Mouse (Mus musculus) neural tube, embryonic 15.5 days (tissue): ENCODE measurements at regions not wholly inside any gene's neighbourhood (a gene's known extent, or its start where the extent isn't known, plus 50 kb on each side); places are given as distances from the start of the nearest gene placed in this dataset.

Experiments
- ATAC-seq: fragments of 200-750 bp; cut with Nextera tagmentation; 2 replicates; pipeline ENCODE4 v1.8.0; 2017; ENCODE audit warnings: mild to moderate bottlenecking, moderate TSS enrichment, moderate library complexity; ENCODE audit not compliant: low FRiP score
- H3K27ac ChIP-seq: fragments of 300-500 bp; sonication (generic); replicated peaks from 2 replicates; pipeline ENCODE4 v1.5.1; 2015; ENCODE audit warnings: mild to moderate bottlenecking, inconsistent platforms
- H3K27me3 ChIP-seq: fragments of 300-500 bp; sonication (generic); replicated peaks from 2 replicates; pipeline ENCODE4 v1.6.1; 2015; ENCODE audit warnings: inconsistent platforms
- H3K36me3 ChIP-seq: fragments of 300-500 bp; sonication (generic); 2 replicates; pipeline ENCODE4 v1.6.1; 2015; ENCODE audit warnings: inconsistent platforms
- H3K4me1 ChIP-seq: fragments of 300-500 bp; sonication (generic); 2 replicates; pipeline ENCODE4 v1.6.1; 2015; ENCODE audit warnings: inconsistent platforms
- H3K4me2 ChIP-seq: fragments of 300-500 bp; sonication (generic); 2 replicates; pipeline ENCODE4 v1.6.1; 2015; ENCODE audit warnings: inconsistent platforms, mild to moderate bottlenecking, moderate library complexity
- H3K4me3 ChIP-seq: fragments of 300-500 bp; sonication (generic); replicated peaks from 2 replicates; pipeline ENCODE4 v1.5.1; 2015; ENCODE audit warnings: mild to moderate bottlenecking, inconsistent platforms
- H3K9ac ChIP-seq: fragments of 300-500 bp; sonication (generic); replicated peaks from 2 replicates; pipeline ENCODE4 v1.6.1; 2015; ENCODE audit warnings: mild to moderate bottlenecking, inconsistent platforms
- H3K9me3 ChIP-seq: fragments of 300-500 bp; sonication (generic); replicated peaks from 2 replicates; pipeline ENCODE4 v1.6.1; 2016; ENCODE audit warnings: inconsistent platforms
- WGBS: fragments of 180-500 bp; shearing (Covaris S2); methylation state at CpG from one replicate; pipeline ENCODE4 v1.1.7; 2015; ENCODE audit warnings: mixed read lengths; 5-methylcytosine and 5-hydroxymethylcytosine counted together

DNA sequence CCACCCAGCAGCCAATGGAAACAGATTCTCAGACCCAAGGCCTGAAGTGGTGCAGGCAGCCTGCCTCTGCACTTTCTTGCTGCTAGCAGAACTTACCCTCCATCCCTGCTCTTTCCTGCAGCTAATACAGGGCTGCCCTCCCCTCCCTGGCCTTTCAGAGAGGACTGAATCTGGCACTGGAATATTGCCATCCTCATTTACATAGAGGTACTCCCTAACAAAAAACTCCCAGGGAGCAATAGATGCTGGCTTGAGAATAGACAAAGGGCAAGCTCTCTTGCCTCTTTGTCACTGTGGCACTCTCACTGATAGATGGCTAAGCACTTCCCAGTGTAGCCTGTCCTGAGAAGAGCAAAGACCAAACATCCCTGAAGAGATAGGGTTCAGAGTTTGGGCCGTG, 1088.0 kb downstream of the D3Ertd751e start:
- Histone ChIP-seq H3K9me3 (no peaks in the 10 kb centered on the region), H3K9ac (no peak overlapping the region), H3K27me3 (no peaks in the 10 kb centered on the region), H3K4me2 (no peak overlapping the region), H3K4me1 (no peaks in the 10 kb centered on the region), H3K27ac (no peak overlapping the region), H3K4me3 (no peak overlapping the region), H3K36me3 (no peaks in the 10 kb centered on the region)
- ATAC-seq, result peak; percentile 70
- 8% methylated on average over 1 of the region's 1 CpGs for WGBS

GRCm38 (mm10) chr3:42867370-42867769, 1125.0 kb downstream of the D3Ertd751e start:
- no peaks in the 10 kb centered on the region for H3K4me1 ChIP-seq
- H3K27ac ChIP-seq, result no peak overlapping the region
- no peak for ATAC-seq
- H3K9me3 ChIP-seq, result no peaks in the 10 kb centered on the region
- no peak overlapping the region for H3K9ac ChIP-seq
- no peaks in the 10 kb centered on the region for H3K27me3 ChIP-seq
- H3K4me2 ChIP-seq, result no peak overlapping the region
- H3K36me3 ChIP-seq, result no peaks in the 10 kb centered on the region
- no peak overlapping the region for H3K4me3 ChIP-seq
- 87% methylated on average over 1 of the region's 1 CpGs for WGBS

GRCm38 (mm10) chr3:42878972-42879371, 1136.6 kb downstream of the D3Ertd751e start:
- Histone ChIP-seq H3K27me3 (no peaks in the 10 kb centered on the region), H3K27ac (no peak overlapping the region), H3K4me2 (no peak overlapping the region), H3K9me3 (0 out of 2 replicates have a peak, but pooled peaks cover 2% of the 10 kb centered on the region), H3K4me1 (no peaks in the 10 kb centered on the region), H3K36me3 (no peaks in the 10 kb centered on the region), H3K9ac (no peak overlapping the region), H3K4me3 (no peak overlapping the region)
- ATAC-seq, result no peak

GRCm38 (mm10) chr3:42884481-42884880, 1142.1 kb downstream of the D3Ertd751e start:
- Histone ChIP-seq H3K9me3 (0 out of 2 replicates have a peak, but pooled peaks cover 2% of the 10 kb centered on the region), H3K27ac (no peak overlapping the region), H3K4me3 (no peak overlapping the region), H3K9ac (no peak overlapping the region), H3K27me3 (no peaks in the 10 kb centered on the region), H3K4me2 (no peak overlapping the region), H3K4me1 (no peaks in the 10 kb centered on the region), H3K36me3 (no peaks in the 10 kb centered on the region)
- 42% methylated on average over 4 of the region's 4 CpGs for WGBS
- ATAC-seq, result no peak

DNA sequence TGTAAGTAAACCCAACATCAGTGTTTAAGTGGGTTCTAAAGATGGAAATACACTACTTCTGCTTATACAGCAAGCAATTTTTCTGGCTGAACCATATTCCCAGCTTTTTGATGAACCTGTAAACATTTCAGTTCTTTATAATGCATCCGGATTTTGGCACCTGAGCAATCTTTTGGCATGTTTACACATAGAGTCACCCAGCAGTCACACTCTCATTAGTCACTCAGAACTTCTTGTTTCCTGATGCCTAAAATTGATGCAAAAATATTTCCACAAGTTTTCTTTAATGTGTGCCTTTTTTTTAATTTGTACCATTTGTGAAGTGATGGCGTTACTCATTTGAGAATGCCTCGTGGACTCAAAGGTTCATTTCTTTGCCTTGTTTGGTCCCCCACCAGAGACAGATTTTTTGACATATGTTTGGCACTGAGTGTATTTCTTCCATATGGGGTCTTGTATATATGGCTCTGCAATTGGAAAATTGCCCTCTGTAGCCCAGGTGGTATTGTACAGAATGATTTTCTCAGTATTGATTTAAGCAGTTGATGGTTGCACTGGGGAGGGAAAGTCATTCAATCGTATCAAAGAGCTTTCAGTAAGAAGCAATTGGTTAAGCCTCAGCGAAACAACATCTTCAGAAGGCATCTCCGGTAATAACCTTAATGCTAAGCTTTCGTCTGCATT, 1149.7 kb downstream of the D3Ertd751e start:
- Histone ChIP-seq H3K27me3 (no peaks in the 10 kb centered on the region), H3K36me3 (no peaks in the 10 kb centered on the region), H3K4me2 (no peak overlapping the region), H3K27ac (no peak overlapping the region), H3K4me3 (no peak overlapping the region), H3K9me3 (no peaks in the 10 kb centered on the region), H3K9ac (no peak overlapping the region), H3K4me1 (no peaks in the 10 kb centered on the region)
- peak; percentile 53; the same call in 1 of the 2 replicates for ATAC-seq
- WGBS, result 51% methylated on average over 7 of the region's 7 CpGs

DNA sequence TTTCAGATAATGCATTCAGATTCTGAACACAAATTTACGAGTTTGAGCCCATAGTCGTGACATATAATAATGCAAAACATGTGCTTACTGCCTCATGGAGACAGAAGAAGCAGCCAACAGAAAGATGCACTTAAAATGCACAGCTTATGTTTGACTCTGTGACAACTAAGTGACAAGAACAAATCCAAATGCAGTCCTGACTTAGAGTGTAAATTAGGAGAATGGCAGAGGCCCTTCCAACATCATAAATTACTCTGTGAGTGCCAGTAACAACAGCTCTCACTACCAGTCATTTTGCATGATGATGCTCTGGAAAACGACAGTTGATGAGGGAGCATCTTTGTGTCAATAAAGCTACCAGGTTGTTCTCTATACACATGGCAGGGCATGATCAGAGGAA, 1153.4 kb downstream of the D3Ertd751e start:
- H3K4me1 ChIP-seq, result no peaks in the 10 kb centered on the region
- whole genome bisulfite sequencing, result 57% methylated on average over 3 of the region's 3 CpGs
- H3K36me3 ChIP-seq, result no peaks in the 10 kb centered on the region
- ATAC-seq, result no peak
- no peak overlapping the region for H3K9ac ChIP-seq
- no peak overlapping the region for H3K27ac ChIP-seq
- H3K4me3 ChIP-seq, result no peak overlapping the region
- no peak overlapping the region for H3K4me2 ChIP-seq
- H3K9me3 ChIP-seq, result no peaks in the 10 kb centered on the region
- no peaks in the 10 kb centered on the region for H3K27me3 ChIP-seq

DNA sequence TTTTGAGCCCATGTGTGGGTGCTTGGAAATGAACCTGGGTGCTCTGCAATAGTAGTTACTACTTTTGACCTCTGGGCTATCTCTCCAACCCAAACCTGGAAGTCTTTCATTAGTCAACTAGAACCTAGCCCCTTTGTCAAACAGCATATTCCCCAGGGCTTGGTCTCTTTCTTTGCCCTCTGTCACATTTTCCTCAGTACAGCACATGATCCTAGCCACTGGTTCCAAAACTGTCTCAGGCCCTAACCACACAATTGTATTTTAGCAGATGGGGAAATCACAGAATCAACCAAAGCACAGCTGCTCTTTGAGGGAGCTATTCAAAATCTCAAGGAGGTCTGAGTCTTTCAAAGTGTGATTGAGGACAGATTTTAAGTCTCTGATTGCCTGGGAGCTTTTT, 1155.5 kb downstream of the D3Ertd751e start:
- ATAC-seq, result no peak
- Histone ChIP-seq H3K9me3 (no peaks in the 10 kb centered on the region), H3K9ac (no peak overlapping the region), H3K4me2 (no peak overlapping the region), H3K4me1 (no peaks in the 10 kb centered on the region), H3K27ac (no peak overlapping the region), H3K27me3 (no peaks in the 10 kb centered on the region), H3K36me3 (no peaks in the 10 kb centered on the region), H3K4me3 (no peak overlapping the region)

DNA sequence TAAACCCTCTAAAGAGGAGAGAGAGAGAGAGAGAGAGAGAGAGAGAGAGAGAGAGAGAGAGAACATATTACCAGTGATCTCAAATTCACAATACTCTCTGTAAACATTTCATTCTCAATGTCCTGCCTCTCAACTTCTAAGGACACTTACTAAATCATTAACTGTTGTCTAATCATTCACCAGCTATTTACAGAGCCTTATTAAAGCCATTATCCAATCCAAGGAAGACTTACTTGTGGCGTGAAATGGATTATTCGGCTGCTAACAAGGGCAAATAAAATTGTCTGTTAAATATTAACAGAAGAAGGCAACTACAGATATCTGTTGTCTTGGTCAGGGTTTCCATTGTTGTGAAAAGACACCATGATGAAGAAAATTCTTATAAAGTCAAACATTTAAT, 1156.5 kb downstream of the D3Ertd751e start:
- no peaks in the 10 kb centered on the region for H3K4me1 ChIP-seq
- H3K4me3 ChIP-seq, result no peak overlapping the region
- 71% methylated on average over 2 of the region's 2 CpGs for WGBS
- no peak for ATAC-seq
- H3K9me3 ChIP-seq, result no peaks in the 10 kb centered on the region
- H3K9ac ChIP-seq, result no peak overlapping the region
- no peaks in the 10 kb centered on the region for H3K36me3 ChIP-seq
- no peak overlapping the region for H3K4me2 ChIP-seq
- H3K27me3 ChIP-seq, result no peaks in the 10 kb centered on the region
- no peak overlapping the region for H3K27ac ChIP-seq

- WGBS, result 95% methylated on average over 2 of the region's 2 CpGs
- no peaks in the 10 kb centered on the region for H3K36me3 ChIP-seq
Measured at GRCm38 (mm10) chr3:42900984-42901383, 1158.6 kb downstream of the D3Ertd751e start.

GRCm38 (mm10) chr3:42906246-42906645, 1163.8 kb downstream of the D3Ertd751e start:
- H3K4me3 ChIP-seq, result no peak overlapping the region
- no peak overlapping the region for H3K4me2 ChIP-seq
- no peak for ATAC-seq
- H3K36me3 ChIP-seq, result no peaks in the 10 kb centered on the region
- H3K9me3 ChIP-seq, result no peaks in the 10 kb centered on the region
- H3K27me3 ChIP-seq, result 0 out of 2 replicates have a peak, but pooled peaks cover 5% of the 10 kb centered on the region
- WGBS, result 98% methylated on average over 3 of the region's 3 CpGs
- no peak overlapping the region for H3K9ac ChIP-seq
- H3K27ac ChIP-seq, result no peak overlapping the region
- peaks cover 3% of the 10 kb centered on the region; the same call in 1 of the 2 replicates for H3K4me1 ChIP-seq

More at GRCm38 (mm10) chr3:42900984-42901383, 1158.6 kb downstream of the D3Ertd751e start:
- Histone ChIP-seq H3K9ac (no peak overlapping the region), H3K9me3 (no peaks in the 10 kb centered on the region), H3K27me3 (no peaks in the 10 kb centered on the region), H3K4me2 (no peak overlapping the region), H3K4me1 (no peaks in the 10 kb centered on the region), H3K27ac (no peak overlapping the region), H3K4me3 (no peak overlapping the region)
- no peak for ATAC-seq

DNA sequence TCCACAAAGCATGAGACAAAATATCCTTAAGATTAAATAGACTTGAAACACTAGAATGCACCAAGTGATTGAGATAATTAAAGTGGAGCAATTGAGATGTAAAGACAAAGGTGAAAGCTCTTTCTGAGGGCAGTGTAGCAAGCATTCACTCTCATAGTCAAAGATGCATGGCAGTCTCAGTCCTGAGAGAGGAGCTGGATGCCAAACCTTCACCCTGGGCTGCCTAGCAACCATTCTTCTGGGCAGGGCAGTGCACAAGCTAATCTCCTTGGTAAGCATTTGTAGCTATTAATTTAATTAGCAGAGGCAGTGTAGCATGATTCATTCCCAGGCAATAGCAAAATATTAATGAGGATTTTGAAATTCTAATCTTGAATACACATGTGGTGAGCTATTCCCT, 1166.0 kb downstream of the D3Ertd751e start:
- Histone ChIP-seq H3K4me3 (no peak overlapping the region), H3K36me3 (no peaks in the 10 kb centered on the region), H3K9me3 (no peaks in the 10 kb centered on the region), H3K9ac (no peak overlapping the region), H3K27ac (no peak overlapping the region), H3K4me2 (no peak overlapping the region), H3K27me3 (0 out of 2 replicates have a peak, but pooled peaks cover 5% of the 10 kb centered on the region), H3K4me1 (peaks cover 3% of the 10 kb centered on the region; the same call in 1 of the 2 replicates)
- ATAC-seq, result peak; percentile 78

DNA sequence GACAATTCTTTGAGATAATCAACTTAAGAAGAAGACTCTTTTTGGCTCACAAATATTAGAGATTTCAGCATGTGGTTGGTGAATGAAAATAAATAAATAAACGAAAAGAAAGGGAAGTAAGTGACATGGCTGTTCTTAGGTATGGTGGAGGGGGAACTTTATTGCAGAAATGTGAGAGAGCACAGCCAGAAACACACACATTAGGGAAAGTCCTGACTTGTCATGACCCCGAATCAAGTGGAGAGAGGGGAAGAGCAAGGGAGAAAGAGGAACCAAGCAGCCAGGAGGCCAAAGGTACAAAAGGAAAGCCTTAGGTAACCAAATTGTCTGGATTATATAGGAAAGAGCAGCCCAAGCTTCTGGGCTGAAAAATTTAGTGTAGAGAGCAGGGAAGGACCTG, 1172.7 kb downstream of the D3Ertd751e start:
- Histone ChIP-seq H3K27ac (no peak overlapping the region), H3K9ac (no peak overlapping the region), H3K4me2 (no peak overlapping the region), H3K9me3 (no peaks in the 10 kb centered on the region), H3K4me3 (no peak overlapping the region), H3K36me3 (no peaks in the 10 kb centered on the region), H3K4me1 (no peaks in the 10 kb centered on the region), H3K27me3 (no peaks in the 10 kb centered on the region)
- 79% methylated on average over 2 of the region's 2 CpGs for WGBS
- ATAC-seq, result no peak
